Mouse (Mus musculus) heart, embryonic 11.5 days (tissue): ENCODE results near the gene Prkca. TPM values are rescaled to one million over a fixed set of nuclear protein-coding genes. Genes with fewer than 3 reads are reported as not detected.

Experiments
- ATAC-seq: fragments of 200-750 bp; cut with Nextera tagmentation; replicated peaks from 2 replicates; pipeline ENCODE4 v1.8.0; 2017; ENCODE audit warnings: moderate library complexity; ENCODE audit not compliant: insufficient number of reproducible peaks, low FRiP score, low TSS enrichment
- H3K27ac ChIP-seq: fragments of 300-500 bp; sonication (generic); 2 replicates; pipeline ENCODE4 v1.5.1; 2014; ENCODE audit warnings: mild to moderate bottlenecking, low read depth, low read length
- H3K27me3 ChIP-seq: fragments of 300-500 bp; sonication (generic); 2 replicates; pipeline ENCODE4 v1.6.1; 2014; ENCODE audit warnings: mild to moderate bottlenecking, low read length, mixed read lengths; ENCODE audit not compliant: control insufficient read depth, insufficient read depth
- H3K36me3 ChIP-seq: fragments of 300-500 bp; sonication (generic); 2 replicates; pipeline ENCODE4 v1.6.1; 2014; ENCODE audit warnings: mild to moderate bottlenecking, low read length, moderate library complexity, mixed read lengths; ENCODE audit not compliant: control insufficient read depth, insufficient read depth
- H3K4me1 ChIP-seq: fragments of 300-500 bp; sonication (generic); 2 replicates; pipeline ENCODE4 v1.6.1; 2014; ENCODE audit warnings: low read length; ENCODE audit not compliant: control insufficient read depth, insufficient read depth
- H3K4me2 ChIP-seq: fragments of 300-500 bp; sonication (generic); 2 replicates; pipeline ENCODE4 v1.6.1; 2014; ENCODE audit warnings: mild to moderate bottlenecking, moderate library complexity
- H3K4me3 ChIP-seq: fragments of 300-500 bp; sonication (generic); 2 replicates; pipeline ENCODE4 v1.5.1; 2014; ENCODE audit warnings: low read depth, low read length
- H3K9ac ChIP-seq: fragments of 300-500 bp; sonication (generic); 2 replicates; pipeline ENCODE4 v1.6.1; 2014; ENCODE audit warnings: mild to moderate bottlenecking, low read depth, low read length, moderate library complexity
- H3K9me3 ChIP-seq: fragments of 300-500 bp; sonication (generic); replicated peaks from 2 replicates; pipeline ENCODE4 v1.6.1; 2016; ENCODE audit warnings: low read length; ENCODE audit not compliant: control insufficient read depth
- WGBS: fragments of 180-500 bp; shearing (Covaris S2); extraction: QIAGEN DNeasy Blood & Tissue Kit; methylation state at CpG from one replicate; pipeline ENCODE4 v1.1.7; 2014; ENCODE audit not compliant: insufficient replicate concordance; 5-methylcytosine and 5-hydroxymethylcytosine counted together
- polyA plus RNA-seq: library from polyadenylated mRNA; unstranded; fragments of >200 nt; fragmentation: Nextera tagmentation; extraction: Ambion mirVana; gene quantifications from 2 replicates; pipeline ENCODE4 v1.2.1, GENCODE M21; 2014

The Prkca gene
- polyA plus RNA-seq, 1 experiment from 2014 or later = 16.9 TPM

DNA sequence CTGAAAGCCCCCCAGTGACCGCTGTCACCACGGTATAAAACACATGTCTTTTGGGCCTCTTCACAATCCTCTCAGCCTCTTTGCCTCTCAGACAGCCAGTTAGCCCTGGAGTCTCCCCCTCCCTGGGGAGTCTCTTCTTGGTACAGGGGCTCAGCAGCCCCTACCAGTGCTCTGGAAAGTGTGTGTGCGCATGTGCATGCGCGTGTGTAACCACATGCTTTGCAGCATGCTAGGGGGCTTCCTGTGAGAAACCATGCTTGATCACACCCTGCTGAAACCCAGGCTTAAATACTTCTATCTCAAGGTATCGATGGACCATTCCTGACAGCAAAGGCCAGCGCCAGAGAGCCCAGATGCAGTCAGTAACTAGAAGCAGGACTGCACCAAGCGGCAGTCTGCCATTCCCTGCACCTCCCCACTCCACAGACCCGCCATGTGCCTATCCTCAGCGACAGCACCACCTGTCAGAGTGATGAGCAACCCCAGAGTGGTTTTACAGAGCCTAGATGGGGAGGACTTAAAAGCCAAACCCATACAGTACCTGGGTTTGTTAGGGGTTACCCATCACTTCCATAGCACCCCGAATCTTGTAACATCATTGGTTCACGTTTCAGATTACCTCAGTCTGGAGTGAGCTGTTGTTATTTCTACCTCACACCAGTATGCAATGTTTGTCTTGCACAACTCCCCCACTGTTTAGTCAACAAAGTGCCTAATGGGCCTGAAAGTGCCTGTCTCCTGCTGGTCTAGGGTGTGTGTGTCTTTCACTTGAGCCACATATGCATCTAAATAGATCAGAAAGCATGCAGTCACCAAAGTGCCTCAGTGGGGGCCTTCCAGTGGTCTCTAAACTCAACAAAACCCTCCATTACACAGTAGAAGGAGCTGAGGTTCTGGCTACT lies 75.1 kb downstream of the Prkca start:
- WGBS = 56% methylated on average over 12 of the region's 12 CpGs
- Histone ChIP-seq H3K27me3 (no peaks in the 10 kb centered on the region), H3K36me3 (no peaks in the 10 kb centered on the region), H3K9ac (no peak overlapping the region), H3K4me3 (no peak overlapping the region), H3K9me3 (no peaks in the 10 kb centered on the region), H3K27ac (no peak overlapping the region), H3K4me1 (peaks cover 49% of the 10 kb centered on the region), H3K4me2 (no peak overlapping the region)
- ATAC-seq = no peak

- H3K4me1 ChIP-seq = peaks cover 47% of the 10 kb centered on the region
- no peaks in the 10 kb centered on the region for H3K36me3 ChIP-seq
- H3K9me3 ChIP-seq = no peaks in the 10 kb centered on the region
- H3K27me3 ChIP-seq = no peaks in the 10 kb centered on the region
- H3K27ac ChIP-seq = no peak overlapping the region
- no peak overlapping the region for H3K4me3 ChIP-seq
- no peak overlapping the region for H3K9ac ChIP-seq
- ATAC-seq = no peak
- WGBS = 82% methylated on average over 7 of the region's 7 CpGs
- H3K4me2 ChIP-seq = no peak overlapping the region
Observed at GRCm38 (mm10) chr11:108267825-108268224, 75.9 kb downstream of the Prkca start.

- 67% methylated on average over 3 of the region's 3 CpGs for WGBS
- no peaks in the 10 kb centered on the region for H3K9me3 ChIP-seq
- H3K27ac ChIP-seq = no peak overlapping the region
- H3K4me2 ChIP-seq = no peak overlapping the region
- H3K27me3 ChIP-seq = no peaks in the 10 kb centered on the region
- no peak overlapping the region for H3K9ac ChIP-seq
- no peak overlapping the region for H3K4me3 ChIP-seq
- ATAC-seq = no peak
- no peaks in the 10 kb centered on the region for H3K36me3 ChIP-seq
- peaks cover 46% of the 10 kb centered on the region for H3K4me1 ChIP-seq
Observed at GRCm38 (mm10) chr11:108267066-108267465, 76.7 kb downstream of the Prkca start.

DNA sequence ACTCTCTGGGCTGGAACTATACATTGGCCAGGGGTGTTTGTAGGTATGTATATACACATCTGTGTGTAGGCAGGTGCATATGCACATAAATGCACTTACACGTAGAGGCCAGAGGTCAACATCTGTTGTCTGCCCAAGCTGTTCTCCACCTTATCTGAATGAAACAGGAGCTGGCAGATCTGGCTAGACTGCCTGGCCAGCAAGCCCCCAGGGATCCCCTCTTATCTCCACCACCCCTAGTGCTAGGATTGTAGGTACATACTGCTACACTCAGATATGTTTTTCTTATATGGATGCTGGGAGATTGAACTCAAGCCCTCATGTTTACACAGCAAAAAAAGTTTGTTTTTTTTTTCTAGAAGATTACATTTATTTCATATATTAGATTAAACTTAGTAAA lies 79.9 kb downstream of the Prkca start:
- no peaks in the 10 kb centered on the region for H3K9me3 ChIP-seq
- no peaks in the 10 kb centered on the region for H3K27me3 ChIP-seq
- no peak overlapping the region for H3K4me3 ChIP-seq
- no peak overlapping the region for H3K27ac ChIP-seq
- peaks cover 49% of the 10 kb centered on the region for H3K4me1 ChIP-seq
- WGBS = 22% methylated on average over 1 of the region's 1 CpGs
- ATAC-seq = peak; percentile 88
- H3K4me2 ChIP-seq = no peak overlapping the region
- H3K9ac ChIP-seq = no peak overlapping the region
- H3K36me3 ChIP-seq = no peaks in the 10 kb centered on the region

DNA sequence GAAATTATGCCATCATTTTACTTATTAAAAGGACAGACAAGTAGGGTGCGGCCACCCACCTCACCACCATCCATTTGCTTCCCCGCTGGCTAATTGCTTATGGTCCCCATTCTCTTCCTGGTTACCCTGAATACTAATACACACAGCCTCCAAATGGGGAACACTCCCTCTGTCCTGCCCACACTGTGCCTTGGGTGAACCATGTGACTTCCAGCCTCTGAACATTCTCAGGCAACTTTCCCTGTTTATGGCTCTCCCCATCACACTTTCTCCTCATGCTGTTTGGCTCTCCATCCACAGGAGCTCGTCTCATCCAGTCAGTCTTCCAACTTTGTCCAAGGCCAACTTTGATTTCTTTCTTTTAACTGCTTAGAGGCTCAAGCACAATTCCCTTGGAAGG lies 80.3 kb downstream of the Prkca start:
- H3K9me3 ChIP-seq = no peaks in the 10 kb centered on the region
- 76% methylated on average over 3 of the region's 3 CpGs for WGBS
- H3K9ac ChIP-seq = no peak overlapping the region
- no peaks in the 10 kb centered on the region for H3K36me3 ChIP-seq
- H3K27ac ChIP-seq = no peak overlapping the region
- peaks cover 49% of the 10 kb centered on the region for H3K4me1 ChIP-seq
- H3K4me2 ChIP-seq = no peak overlapping the region
- ATAC-seq = 0 out of 2 replicates have a peak, but pooled peaks have one; percentile 65
- no peaks in the 10 kb centered on the region for H3K27me3 ChIP-seq
- H3K4me3 ChIP-seq = no peak overlapping the region

- no peak for ATAC-seq
- H3K36me3 ChIP-seq = no peaks in the 10 kb centered on the region
- H3K27me3 ChIP-seq = no peaks in the 10 kb centered on the region
- no peak overlapping the region; the same call in 1 of the 2 replicates for H3K4me2 ChIP-seq
- H3K4me1 ChIP-seq = peaks cover 44% of the 10 kb centered on the region
- H3K9me3 ChIP-seq = no peaks in the 10 kb centered on the region
- H3K4me3 ChIP-seq = no peak overlapping the region
- H3K9ac ChIP-seq = no peak overlapping the region
- no peak overlapping the region for H3K27ac ChIP-seq
- 50% methylated on average over 7 of the region's 7 CpGs for WGBS
Observed at GRCm38 (mm10) chr11:108261751-108262160, 82.0 kb downstream of the Prkca start.

DNA sequence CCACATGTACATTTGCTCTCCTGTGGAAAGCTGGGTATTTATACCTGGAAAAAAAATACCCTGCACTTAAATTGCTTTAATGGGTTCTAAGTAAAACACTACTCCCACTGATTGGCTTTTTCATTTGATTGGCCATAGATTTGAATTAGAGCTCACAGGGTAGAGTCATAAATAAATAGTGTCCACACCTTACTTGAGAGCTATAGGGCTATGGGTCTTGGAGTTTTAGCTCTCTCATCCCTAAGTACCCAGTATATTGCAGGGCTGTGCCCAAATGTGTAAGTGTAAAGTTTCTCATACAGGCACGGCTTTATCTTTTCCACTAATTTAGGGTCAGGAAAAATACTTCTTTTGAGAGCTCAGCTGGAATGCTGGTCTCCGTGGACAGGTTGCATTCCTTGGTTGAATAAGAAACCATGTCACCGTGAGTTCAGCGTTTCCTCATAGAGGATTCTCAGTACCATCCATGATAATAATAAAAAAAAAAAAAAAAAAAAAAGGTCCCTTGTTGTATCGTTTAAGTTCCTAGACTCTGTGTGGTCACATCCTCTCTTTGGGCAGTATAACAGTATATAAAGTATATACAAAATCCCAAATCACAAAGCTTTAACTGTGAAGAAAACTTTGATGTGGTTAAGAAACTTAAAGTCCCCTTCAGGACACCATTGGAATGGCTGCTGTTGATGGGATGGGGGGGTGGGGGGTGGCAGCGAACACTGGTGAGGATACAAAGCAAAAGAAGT lies 82.8 kb downstream of the Prkca start:
- Histone ChIP-seq H3K4me1 (peaks cover 43% of the 10 kb centered on the region), H3K9ac (no peak overlapping the region), H3K4me3 (no peak overlapping the region), H3K36me3 (no peaks in the 10 kb centered on the region), H3K27me3 (no peaks in the 10 kb centered on the region), H3K9me3 (no peaks in the 10 kb centered on the region), H3K4me2 (no peak overlapping the region), H3K27ac (no peak overlapping the region)
- no peak for ATAC-seq
- WGBS = 76% methylated on average over 6 of the region's 6 CpGs

DNA sequence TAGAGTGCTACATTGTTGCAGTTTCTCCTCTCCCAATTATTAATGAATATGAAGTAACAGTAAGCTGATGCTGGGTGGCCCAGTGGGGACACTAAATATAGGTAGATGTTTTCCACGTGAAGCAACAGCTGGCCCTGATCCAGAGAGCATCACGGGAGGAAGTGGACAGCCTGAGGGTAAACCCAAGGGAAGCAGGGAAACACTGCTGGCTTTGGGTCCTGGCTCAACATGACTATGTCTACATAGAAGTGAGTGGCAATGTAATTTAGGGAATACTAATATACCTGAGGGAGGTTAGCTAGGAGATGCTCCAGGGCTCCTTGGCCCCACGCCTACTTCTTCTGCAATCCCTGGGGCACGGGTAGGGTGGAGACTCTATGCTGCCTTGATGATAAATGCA lies 84.3 kb downstream of the Prkca start:
- no peak overlapping the region for H3K4me2 ChIP-seq
- H3K4me1 ChIP-seq = peaks cover 41% of the 10 kb centered on the region
- H3K4me3 ChIP-seq = no peak overlapping the region
- WGBS = 53% methylated on average over 4 of the region's 4 CpGs
- no peak overlapping the region for H3K9ac ChIP-seq
- H3K27me3 ChIP-seq = no peaks in the 10 kb centered on the region
- no peak overlapping the region for H3K27ac ChIP-seq
- no peaks in the 10 kb centered on the region for H3K36me3 ChIP-seq
- no peak for ATAC-seq
- no peaks in the 10 kb centered on the region for H3K9me3 ChIP-seq
